Mouse (Mus musculus) G1E (cell line): Measurements from ENCODE around the gene Slc10a7. TPM values are rescaled to one million over a fixed set of nuclear protein-coding genes. Genes with fewer than 3 reads are reported as not detected.

Experiments used
- ATAC-seq: 2 replicates; pipeline ENCODE4 v1.8.0; 2016; ENCODE audit warnings: mild to moderate bottlenecking; ENCODE audit not compliant: insufficient number of reproducible peaks, poor library complexity, low FRiP score, severe bottlenecking; ENCODE audit errors: extremely low read depth
- DNase-seq: peaks from one replicate; pipeline ENCODE4 v3.0.0; 2012; ENCODE audit warnings: low spot score
- H3K27me3 ChIP-seq: 2 replicates; pipeline ENCODE4 v1.6.1; 2012; ENCODE audit warnings: mild to moderate bottlenecking, low read length, inconsistent platforms; ENCODE audit not compliant: insufficient read depth
- H3K36me3 ChIP-seq: replicated peaks from 2 replicates; pipeline ENCODE3; 2012; ENCODE audit warnings: mild to moderate bottlenecking, inconsistent platforms
- H3K4me1 ChIP-seq: 2 replicates; pipeline ENCODE4 v1.6.1; 2012; ENCODE audit warnings: low read depth, low read length, inconsistent platforms, mixed read lengths; ENCODE audit not compliant: insufficient read depth
- H3K4me3 ChIP-seq: 2 replicates; pipeline ENCODE4 v1.5.1; 2012; ENCODE audit warnings: low read depth, mild to moderate bottlenecking, inconsistent platforms, low read length, moderate library complexity, mixed read lengths
- H3K9me3 ChIP-seq: replicated peaks from 2 replicates; pipeline ENCODE4 v1.6.1; 2012; ENCODE audit warnings: inconsistent platforms
- CTCF ChIP-seq: IDR thresholded peaks from 2 replicates; pipeline ENCODE4 v1.5.1; 2012; ENCODE audit warnings: low read depth, low read length, inconsistent platforms, mixed read lengths
- GATA1 ChIP-seq: IDR thresholded peaks from 2 replicates; pipeline ENCODE4 v1.6.1; 2012; ENCODE audit warnings: borderline replicate concordance, low read length, inconsistent platforms, mixed read lengths
- GATA2 ChIP-seq: IDR thresholded peaks from 2 replicates; pipeline ENCODE4 v1.6.1; 2012; ENCODE audit warnings: low read depth, low read length, inconsistent platforms, borderline replicate concordance
- POLR2AphosphoS5 ChIP-seq: IDR thresholded peaks from 2 replicates; pipeline ENCODE4 v1.6.1; 2012; ENCODE audit warnings: low read depth, low read length, inconsistent platforms; ENCODE audit not compliant: insufficient replicate concordance
- TAL1 ChIP-seq: conservative IDR thresholded peaks from 2 replicates; pipeline ENCODE4 v1.6.1; 2012; ENCODE audit warnings: low read depth, low read length, inconsistent platforms, mixed read lengths
- polyA plus RNA-seq: library from polyadenylated mRNA; stranded (reverse); fragments of >175 nt; gene quantifications from 2 replicates; pipeline ENCODE4 v1.2.3, GENCODE M21; 2012
- total RNA-seq, 2 experiments: library from RNA; stranded (forward) in 1 of 2; stranded (reverse) in 1 of 2; fragments of 200-1000 nt in 1 of 2; fragments of >200 nt in 1 of 2; fragmentation: Nextera tagmentation in 1 of 2; gene quantifications; 2 replicates each; pipeline ENCODE4 v1.2.3; 2014 to 2017

Slc10a7 gene
- total and polyA plus RNA-seq, 3 experiments = 9.0 to 39.1 (median 22.2) TPM

GRCm38 (mm10) chr8:78754986-78755385, 245.8 kb downstream of the Slc10a7 start:
- no peak for ATAC-seq
- TF ChIP-seq TAL1 (no peak), GATA2 (no peak), POLR2AphosphoS5 (no peak), GATA1 (no peak), CTCF (no peak)

GRCm38 (mm10) chr8:78759139-78759538, 250.0 kb downstream of the Slc10a7 start:
- no peaks in the 10 kb centered on the region for H3K36me3 ChIP-seq
- H3K9me3 ChIP-seq = no peaks in the 10 kb centered on the region; the same call in 1 of the 2 replicates
- H3K27me3 ChIP-seq = peaks cover 22% of the 10 kb centered on the region
- ATAC-seq (no peak), DNase-seq (no peak)
- no peak overlapping the region for H3K4me3 ChIP-seq
- TF ChIP-seq POLR2AphosphoS5 (no peak), GATA1 (no peak), CTCF (no peak), TAL1 (no peak), GATA2 (no peak)
- no peaks in the 10 kb centered on the region for H3K4me1 ChIP-seq

More at GRCm38 (mm10) chr8:78754986-78755385, 245.8 kb downstream of the Slc10a7 start:
- DNase-seq = no peak
- Histone ChIP-seq H3K36me3 (no peaks in the 10 kb centered on the region), H3K4me3 (no peak overlapping the region), H3K27me3 (peaks cover 28% of the 10 kb centered on the region), H3K4me1 (no peaks in the 10 kb centered on the region; the same call in 1 of the 2 replicates), H3K9me3 (no peaks in the 10 kb centered on the region)

GRCm38 (mm10) chr8:78764976-78765375, 255.8 kb downstream of the Slc10a7 start:
- ATAC-seq (no peak), DNase-seq (no peak)
- no peaks in the 10 kb centered on the region; the same call in 1 of the 2 replicates for H3K9me3 ChIP-seq
- TF ChIP-seq GATA2 = no peak
- TF ChIP-seq CTCF = no peak
- TF ChIP-seq POLR2AphosphoS5 = no peak
- no peak for TF ChIP-seq TAL1
- no peak for TF ChIP-seq GATA1
- H3K4me3 ChIP-seq = no peak overlapping the region
- H3K36me3 ChIP-seq = no peaks in the 10 kb centered on the region
- H3K27me3 ChIP-seq = peaks cover 21% of the 10 kb centered on the region
- H3K4me1 ChIP-seq = no peaks in the 10 kb centered on the region

GRCm38 (mm10) chr8:78765556-78765955, 256.4 kb downstream of the Slc10a7 start:
- H3K36me3 ChIP-seq = no peaks in the 10 kb centered on the region
- H3K27me3 ChIP-seq = peaks cover 19% of the 10 kb centered on the region
- H3K9me3 ChIP-seq = no peaks in the 10 kb centered on the region; the same call in 1 of the 2 replicates
- TF ChIP-seq TAL1 (no peak), CTCF (no peak), GATA1 (no peak), POLR2AphosphoS5 (no peak), GATA2 (no peak)
- no peaks in the 10 kb centered on the region for H3K4me1 ChIP-seq
- H3K4me3 ChIP-seq = no peak overlapping the region
- no peak for DNase-seq
- ATAC-seq = no peak

GRCm38 (mm10) chr8:78770584-78770983, 261.4 kb downstream of the Slc10a7 start:
- Histone ChIP-seq H3K36me3 (no peaks in the 10 kb centered on the region), H3K9me3 (no peaks in the 10 kb centered on the region), H3K27me3 (peaks cover 13% of the 10 kb centered on the region), H3K4me3 (no peak overlapping the region), H3K4me1 (0 out of 2 replicates have a peak, but pooled peaks cover 3% of the 10 kb centered on the region)
- DNase-seq (no peak), ATAC-seq (no peak; the same call in 1 of the 2 replicates)
- no peak for TF ChIP-seq TAL1
- no peak for TF ChIP-seq POLR2AphosphoS5

- Histone ChIP-seq H3K9me3 (no peaks in the 10 kb centered on the region), H3K27me3 (peaks cover 12% of the 10 kb centered on the region), H3K36me3 (no peaks in the 10 kb centered on the region), H3K4me1 (0 out of 2 replicates have a peak, but pooled peaks cover 3% of the 10 kb centered on the region), H3K4me3 (no peak overlapping the region)
- ATAC-seq (no peak), DNase-seq (no peak)
- no peak for TF ChIP-seq TAL1
- no peak for TF ChIP-seq CTCF
- no peak for TF ChIP-seq GATA2
- no peak for TF ChIP-seq POLR2AphosphoS5
- no peak for TF ChIP-seq GATA1
Measured at GRCm38 (mm10) chr8:78771256-78771655, 262.1 kb downstream of the Slc10a7 start.

DNA sequence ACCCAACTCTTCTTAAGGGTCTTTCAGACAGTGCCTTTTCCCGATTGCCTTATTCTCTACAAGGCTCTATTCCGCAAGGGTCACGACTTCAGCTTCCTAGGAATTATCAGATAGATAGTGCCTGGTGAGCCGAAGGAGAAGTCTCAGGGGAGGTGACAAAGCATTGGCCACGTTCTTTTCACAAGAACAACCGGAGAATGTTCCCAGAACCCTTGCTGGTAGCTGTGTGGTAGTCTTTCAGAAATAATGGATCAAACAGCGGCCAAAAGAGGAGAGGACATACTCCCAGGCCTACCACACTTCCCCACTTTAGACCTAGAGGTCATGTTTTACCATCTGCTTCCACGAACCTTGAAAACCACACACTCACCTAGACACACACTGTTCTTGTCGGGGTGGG, 267.7 kb downstream of the Slc10a7 start:
- TF ChIP-seq TAL1 (no peak), GATA2 (no peak), CTCF (no peak), GATA1 (no peak), POLR2AphosphoS5 (no peak)
- H3K4me1 ChIP-seq = no peaks in the 10 kb centered on the region; the same call in 1 of the 2 replicates
- H3K4me3 ChIP-seq = no peak overlapping the region
- DNase-seq (no peak), ATAC-seq (no peak)
- H3K36me3 ChIP-seq = no peaks in the 10 kb centered on the region
- peaks cover 29% of the 10 kb centered on the region for H3K27me3 ChIP-seq
- H3K9me3 ChIP-seq = no peaks in the 10 kb centered on the region

Other genes starting within 250 kb of the Slc10a7 start
- not detected in 2 replicates for gene Pou4f2, start 72.7 kb upstream of the Slc10a7 start, total RNA-seq (2014; fragmentation: Nextera tagmentation)
- 0.06 and 0.16 TPM in 2 replicates for gene Pou4f2, start 72.7 kb upstream of the Slc10a7 start, total RNA-seq (2017)
- not detected in 2 replicates for gene Pou4f2, start 72.7 kb upstream of the Slc10a7 start, polyA plus RNA-seq
- gene Rbmxl1, start 448 bp upstream of the Slc10a7 start, total RNA-seq (2014; fragmentation: Nextera tagmentation) = 189 and 203 TPM in 2 replicates
- 144 and 157 TPM in 2 replicates for gene Rbmxl1, start 448 bp upstream of the Slc10a7 start, total RNA-seq (2017)
- gene Rbmxl1, start 448 bp upstream of the Slc10a7 start, polyA plus RNA-seq = 140 and 181 TPM in 2 replicates